Mouse (Mus musculus): Measurements from ENCODE around the gene Nol9. TPM values are rescaled to one million over a fixed set of nuclear protein-coding genes. Genes with fewer than 3 reads are reported as not detected.
"Not testable (repeated sequence)": the region's sequence is repeated elsewhere in the genome, so short reads cannot be mapped to it uniquely, and the experiment has no call there.

Nol9 gene
- polyA plus RNA-seq, 1 experiment from 2014 or later = 22.7 TPM

- not testable (repeated sequence) for ATAC-seq (ENCODE audit: low read depth); H3K4me2 ChIP-seq (ENCODE audit: low read depth, low read length); H3K9me3 ChIP-seq (ENCODE audit: control insufficient read depth, low read length); H3K4me1 ChIP-seq (replicated peaks; ENCODE audit: control insufficient read depth, insufficient read depth, low read length); H3K27ac ChIP-seq (ENCODE audit: low read length); H3K36me3 ChIP-seq (ENCODE audit: control insufficient read depth, insufficient read depth, low read length); H3K4me3 ChIP-seq (ENCODE audit: low read length); H3K9ac ChIP-seq (ENCODE audit: low read length); H3K27me3 ChIP-seq (ENCODE audit: control insufficient read depth, insufficient read depth, low read depth, low read length)
- 83% methylated on average over 6 of the region's 6 CpGs for WGBS
Observed at GRCm38 (mm10) chr4:152036464-152036863, 2.7 kb upstream of the Nol9 start.

- Histone ChIP-seq H3K4me3 (ENCODE audit: low read length) (peak within 1 kb of the TSS; percentile 100), H3K9ac (ENCODE audit: low read length) (peak within 1 kb of the TSS; percentile 93), H3K27ac (ENCODE audit: low read length) (no peak within 1 kb of the TSS), H3K9me3 (ENCODE audit: control insufficient read depth, low read length) (no peaks in the 10 kb centered on the region), H3K36me3 (ENCODE audit: control insufficient read depth, insufficient read depth, low read length) (peaks cover 21% of the 10 kb centered on the region), H3K27me3 (ENCODE audit: control insufficient read depth, insufficient read depth, low read depth, low read length) (no peaks in the 10 kb centered on the region), H3K4me2 (ENCODE audit: low read depth, low read length) (peak within 1 kb of the TSS; percentile 94), H3K4me1 (replicated peaks; ENCODE audit: control insufficient read depth, insufficient read depth, low read length) (peaks cover 8% of the 10 kb centered on the region)
- WGBS = 36% methylated on average over 10 of the region's 10 CpGs
- ATAC-seq (ENCODE audit: low read depth) = no peak
Observed at GRCm38 (mm10) chr4:152038225-152038984, 716 bp upstream of the Nol9 start, which contains the start of gene Tas1r1. Gene Tas1r1 (minus strand): TSS chr4:152038568.

GRCm38 (mm10) chr4:152039831-152040310, 750 bp downstream of the Nol9 start:
- ATAC-seq (ENCODE audit: low read depth) = no peak
- Histone ChIP-seq H3K4me2 (ENCODE audit: low read depth, low read length) (peak overlapping the region; percentile 94), H3K9ac (ENCODE audit: low read length) (peak overlapping the region; percentile 93), H3K27ac (ENCODE audit: low read length) (no peak overlapping the region), H3K4me1 (replicated peaks; ENCODE audit: control insufficient read depth, insufficient read depth, low read length) (peaks cover 8% of the 10 kb centered on the region), H3K9me3 (ENCODE audit: control insufficient read depth, low read length) (no peaks in the 10 kb centered on the region), H3K4me3 (ENCODE audit: low read length) (peak overlapping the region; percentile 100), H3K27me3 (ENCODE audit: control insufficient read depth, insufficient read depth, low read depth, low read length) (no peaks in the 10 kb centered on the region), H3K36me3 (ENCODE audit: control insufficient read depth, insufficient read depth, low read length) (peaks cover 28% of the 10 kb centered on the region)
- 2% methylated on average over 25 of the region's 25 CpGs for WGBS

GRCm38 (mm10) chr4:152041924-152042641, 3.0 kb downstream of the Nol9 start:
- Histone ChIP-seq H3K4me2 (ENCODE audit: low read depth, low read length) (no peak overlapping the region), H3K27ac (ENCODE audit: low read length) (no peak overlapping the region), H3K4me3 (ENCODE audit: low read length) (no peak overlapping the region), H3K9ac (ENCODE audit: low read length) (no peak overlapping the region), H3K27me3 (ENCODE audit: control insufficient read depth, insufficient read depth, low read depth, low read length) (no peaks in the 10 kb centered on the region), H3K9me3 (ENCODE audit: control insufficient read depth, low read length) (no peaks in the 10 kb centered on the region), H3K4me1 (replicated peaks; ENCODE audit: control insufficient read depth, insufficient read depth, low read length) (peaks cover 8% of the 10 kb centered on the region), H3K36me3 (ENCODE audit: control insufficient read depth, insufficient read depth, low read length) (peaks cover 42% of the 10 kb centered on the region)
- no peak for ATAC-seq (ENCODE audit: low read depth)
- WGBS = 97% methylated on average over 22 of the region's 22 CpGs

- H3K36me3 ChIP-seq (ENCODE audit: control insufficient read depth, insufficient read depth, low read length) = peaks cover 53% of the 10 kb centered on the region
- H3K9ac ChIP-seq (ENCODE audit: low read length) = no peak overlapping the region
- no peak for ATAC-seq (ENCODE audit: low read depth)
- H3K27ac ChIP-seq (ENCODE audit: low read length) = no peak overlapping the region
- H3K4me2 ChIP-seq (ENCODE audit: low read depth, low read length) = no peak overlapping the region
- H3K27me3 ChIP-seq (ENCODE audit: control insufficient read depth, insufficient read depth, low read depth, low read length) = no peaks in the 10 kb centered on the region
- H3K4me1 ChIP-seq (replicated peaks; ENCODE audit: control insufficient read depth, insufficient read depth, low read length) = peaks cover 8% of the 10 kb centered on the region
- no peaks in the 10 kb centered on the region for H3K9me3 ChIP-seq (ENCODE audit: control insufficient read depth, low read length)
- no peak overlapping the region for H3K4me3 ChIP-seq (ENCODE audit: low read length)
- 83% methylated on average over 3 of the region's 3 CpGs for WGBS
Observed at GRCm38 (mm10) chr4:152043171-152043570, 4.0 kb downstream of the Nol9 start.

- WGBS = 80% methylated on average over 6 of the region's 6 CpGs
- Histone ChIP-seq H3K4me1 (replicated peaks; ENCODE audit: control insufficient read depth, insufficient read depth, low read length) (peaks cover 8% of the 10 kb centered on the region), H3K27ac (ENCODE audit: low read length) (no peak overlapping the region), H3K36me3 (ENCODE audit: control insufficient read depth, insufficient read depth, low read length) (peaks cover 61% of the 10 kb centered on the region), H3K4me2 (ENCODE audit: low read depth, low read length) (no peak overlapping the region), H3K27me3 (ENCODE audit: control insufficient read depth, insufficient read depth, low read depth, low read length) (no peaks in the 10 kb centered on the region), H3K9me3 (ENCODE audit: control insufficient read depth, low read length) (no peaks in the 10 kb centered on the region), H3K4me3 (ENCODE audit: low read length) (no peak overlapping the region), H3K9ac (ENCODE audit: low read length) (no peak overlapping the region)
- ATAC-seq (ENCODE audit: low read depth) = no peak
Observed at GRCm38 (mm10) chr4:152044609-152045008, 5.5 kb downstream of the Nol9 start.

GRCm38 (mm10) chr4:152062390-152063110, 23.4 kb downstream of the Nol9 start:
- H3K27ac ChIP-seq (ENCODE audit: low read length) = no peak overlapping the region
- no peak for ATAC-seq (ENCODE audit: low read depth)

GRCm38 (mm10) chr4:152067280-152067679, 28.2 kb downstream of the Nol9 start:
- Histone ChIP-seq H3K27ac (ENCODE audit: low read length) (no peak overlapping the region), H3K9me3 (ENCODE audit: control insufficient read depth, low read length) (no peaks in the 10 kb centered on the region), H3K4me1 (replicated peaks; ENCODE audit: control insufficient read depth, insufficient read depth, low read length) (0 out of 2 replicates have a peak, but pooled peaks cover 2% of the 10 kb centered on the region), H3K9ac (ENCODE audit: low read length) (no peak overlapping the region), H3K4me3 (ENCODE audit: low read length) (no peak overlapping the region), H3K4me2 (ENCODE audit: low read depth, low read length) (no peak overlapping the region), H3K27me3 (ENCODE audit: control insufficient read depth, insufficient read depth, low read depth, low read length) (no peaks in the 10 kb centered on the region), H3K36me3 (ENCODE audit: control insufficient read depth, insufficient read depth, low read length) (no peaks in the 10 kb centered on the region)
- no peak for ATAC-seq (ENCODE audit: low read depth)

More at GRCm38 (mm10) chr4:152062390-152063110, 23.4 kb downstream of the Nol9 start:
- no peak overlapping the region for H3K9ac ChIP-seq (ENCODE audit: low read length)
- H3K4me1 ChIP-seq (replicated peaks; ENCODE audit: control insufficient read depth, insufficient read depth, low read length) = no peaks in the 10 kb centered on the region
- H3K27me3 ChIP-seq (ENCODE audit: control insufficient read depth, insufficient read depth, low read depth, low read length) = no peaks in the 10 kb centered on the region
- no peak overlapping the region for H3K4me3 ChIP-seq (ENCODE audit: low read length)
- WGBS = 56% methylated on average over 9 of the region's 9 CpGs
- H3K36me3 ChIP-seq (ENCODE audit: control insufficient read depth, insufficient read depth, low read length) = peaks cover 23% of the 10 kb centered on the region
- no peaks in the 10 kb centered on the region for H3K9me3 ChIP-seq (ENCODE audit: control insufficient read depth, low read length)
- no peak overlapping the region for H3K4me2 ChIP-seq (ENCODE audit: low read depth, low read length)

Measured in lung, embryonic 16.5 days (tissue).